Mouse (Mus musculus) cerebellum, postnatal 4 days (tissue): ENCODE results near the gene Tex26.

Experiments
- DNase-seq, 2 experiments: peaks; one replicate each; pipeline ENCODE4 v3.0.0; 2022; ENCODE audit warnings: low spot score in 2 of 2, mixed read lengths in 1 of 2

Tex26 gene

GRCm38 (mm10) chr5:149433618-149434017 is 5.8 kb upstream of the Tex26 start:
- no peak for DNase-seq

- DNase-seq, result no peak
These were observed 5.2 kb upstream of the Tex26 start for GRCm38 (mm10) chr5:149434141-149434690.

GRCm38 (mm10) chr5:149436541-149436940 is 2.9 kb upstream of the Tex26 start:
- no peak for DNase-seq

- DNase-seq, result no peak
These were observed 2.3 kb upstream of the Tex26 start for GRCm38 (mm10) chr5:149437150-149437549.

- peak; percentile 57 to 91 for DNase-seq
These were observed 717 bp downstream of the Tex26 start for GRCm38 (mm10) chr5:149440180-149440573.

GRCm38 (mm10) chr5:149441646-149442276 is 2.3 kb downstream of the Tex26 start:
- DNase-seq, result peak in 1 of 2 experiments; percentile 26

GRCm38 (mm10) chr5:149442277-149442660 is 2.8 kb downstream of the Tex26 start:
- peak in 1 of 2 experiments; percentile 67 for DNase-seq

GRCm38 (mm10) chr5:149444451-149444850 is 5.0 kb downstream of the Tex26 start:
- peak in 1 of 2 experiments; percentile 38 for DNase-seq

GRCm38 (mm10) chr5:149446495-149446894 is 7.0 kb downstream of the Tex26 start:
- DNase-seq, result no peak

- peak in 1 of 2 experiments; percentile 31 for DNase-seq
These were observed 8.3 kb downstream of the Tex26 start for GRCm38 (mm10) chr5:149447733-149448132.

- DNase-seq, result no peak
These were observed 9.9 kb downstream of the Tex26 start for GRCm38 (mm10) chr5:149449406-149449805.

GRCm38 (mm10) chr5:149451209-149451681 is 11.8 kb downstream of the Tex26 start:
- no peak for DNase-seq

- DNase-seq, result peak in 1 of 2 experiments; percentile 68
These were observed 14.8 kb downstream of the Tex26 start for GRCm38 (mm10) chr5:149454281-149454680.

GRCm38 (mm10) chr5:149456544-149456943 is 17.1 kb downstream of the Tex26 start:
- no peak for DNase-seq

- DNase-seq, result no peak
These were observed 22.6 kb downstream of the Tex26 start for GRCm38 (mm10) chr5:149462071-149462470.

GRCm38 (mm10) chr5:149465305-149465704 is 25.8 kb downstream of the Tex26 start:
- no peak for DNase-seq

GRCm38 (mm10) chr5:149474142-149474541 is 34.7 kb downstream of the Tex26 start:
- DNase-seq, result no peak

GRCm38 (mm10) chr5:149474701-149475468 is 35.4 kb downstream of the Tex26 start:
- no peak for DNase-seq

- DNase-seq, result no peak
These were observed 42.5 kb downstream of the Tex26 start for GRCm38 (mm10) chr5:149481920-149482319.

GRCm38 (mm10) chr5:149483321-149484052 is 44.0 kb downstream of the Tex26 start:
- no peak for DNase-seq

- DNase-seq, result no peak
These were observed 44.8 kb downstream of the Tex26 start for GRCm38 (mm10) chr5:149484270-149484669.

GRCm38 (mm10) chr5:149485447-149485846 is 46.0 kb downstream of the Tex26 start:
- no peak for DNase-seq
